Mouse (Mus musculus): ENCODE results near the gene Dhh. TPM values are rescaled to one million over a fixed set of nuclear protein-coding genes. Genes with fewer than 3 reads are reported as not detected.

Gene Dhh
- total RNA-seq, 2 experiments from 2014 or later = 0.75 to 1.5 TPM

DNA sequence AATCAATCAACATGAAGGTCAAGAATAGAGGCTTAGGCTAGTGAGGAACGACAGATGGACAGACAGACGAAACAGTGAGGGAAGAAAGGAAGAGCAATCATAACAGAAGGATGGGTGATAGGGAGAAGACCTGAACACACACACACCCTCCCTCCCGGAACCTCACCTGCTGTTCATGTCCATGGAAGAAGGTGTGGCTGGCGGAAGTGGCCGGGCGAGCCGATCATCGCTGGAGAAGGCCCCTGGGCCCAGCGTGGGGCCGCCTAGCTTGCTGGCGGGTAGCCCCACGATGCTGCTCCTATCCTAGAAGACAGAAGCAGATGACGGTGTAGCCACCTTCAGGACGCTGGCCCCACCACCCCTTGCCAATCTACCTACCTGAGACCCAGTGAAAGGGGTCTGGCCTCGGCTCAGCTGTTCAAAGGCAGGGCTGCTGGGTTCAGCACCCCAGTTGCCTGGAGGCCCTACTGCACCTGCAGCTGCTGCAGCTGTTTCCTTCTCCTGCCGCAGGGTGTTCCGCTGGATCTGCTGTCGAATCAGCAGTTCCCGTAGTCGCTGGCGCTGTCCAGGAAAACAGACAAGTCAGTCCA, 47.0 kb downstream of the Dhh start:
- no peak for DNase-seq (ENCODE audit: low spot score)

DNA sequence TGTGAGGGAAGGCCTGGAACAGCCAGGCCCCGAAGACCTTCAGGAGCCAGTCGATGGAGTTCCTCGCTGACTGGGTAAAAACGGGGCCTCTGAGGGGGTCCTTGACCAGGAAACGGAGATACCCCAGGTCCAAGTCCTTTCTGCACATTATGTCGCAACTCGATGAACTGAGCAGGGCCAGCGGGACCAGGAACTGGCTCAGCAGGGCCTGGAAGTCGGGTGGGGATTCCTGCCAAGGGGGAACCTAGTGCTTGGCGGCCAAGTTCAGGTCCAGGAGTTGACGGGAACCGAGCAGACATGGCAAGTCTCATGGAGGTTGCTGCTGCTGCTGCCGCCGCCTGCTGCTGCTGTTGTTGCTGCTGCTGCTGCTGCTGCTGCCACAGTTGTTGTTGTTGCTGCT, 47.7 kb downstream of the Dhh start:
- DNase-seq (ENCODE audit: low spot score) = no peak

DNA sequence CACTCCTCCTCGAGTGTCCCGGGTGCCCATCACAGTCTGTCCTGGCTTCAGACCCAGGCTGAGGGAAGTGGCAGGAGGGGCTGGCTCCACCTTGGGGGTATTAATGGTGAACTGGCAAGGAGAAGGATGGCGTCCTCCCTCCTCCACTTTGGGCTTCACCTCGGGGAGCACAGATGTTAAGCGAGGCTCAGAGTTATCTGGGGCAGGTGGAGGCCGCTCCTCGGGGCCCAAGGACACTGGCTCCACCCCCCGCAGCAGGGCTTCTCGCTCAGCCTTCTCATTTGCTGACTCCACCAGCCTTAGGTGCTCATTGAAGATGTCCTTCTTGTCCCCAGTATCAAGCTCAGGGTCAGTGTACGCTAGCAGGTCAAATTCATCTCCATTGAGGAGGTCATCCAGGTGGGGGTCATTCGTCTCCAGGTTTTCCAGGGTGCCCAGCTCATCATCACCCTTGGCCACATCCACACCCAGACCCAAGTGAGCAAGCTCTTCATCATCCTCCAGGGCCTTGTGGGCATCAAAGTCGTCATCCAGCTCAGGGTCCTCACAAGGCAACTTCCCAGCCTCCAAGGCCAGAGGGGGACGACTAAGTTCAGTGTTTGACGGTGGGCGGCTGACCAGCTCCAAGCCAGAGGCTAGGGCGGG, 48.3 kb downstream of the Dhh start:
- no peak for DNase-seq (ENCODE audit: low spot score)

DNA sequence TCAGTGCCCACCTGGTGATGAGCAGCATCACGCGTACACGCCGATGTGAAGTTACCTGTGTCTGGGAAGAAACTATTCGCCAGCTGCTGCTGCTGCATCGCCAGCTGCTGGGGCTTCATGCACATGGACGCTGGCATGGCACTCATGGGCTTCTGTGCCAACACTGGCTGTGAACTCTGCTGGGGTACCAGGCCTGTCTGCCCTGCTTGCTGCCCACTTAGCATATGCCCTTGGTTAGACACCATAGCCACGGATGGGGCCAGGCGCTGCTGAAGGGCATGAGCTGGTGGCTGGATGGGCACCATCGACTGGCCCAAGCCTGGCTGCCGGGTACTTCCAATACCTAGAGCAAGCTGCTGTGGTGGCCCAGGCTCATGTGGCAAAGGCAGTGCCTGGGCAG, 49.2 kb downstream of the Dhh start:
- DNase-seq (ENCODE audit: low spot score) = no peak

DNA sequence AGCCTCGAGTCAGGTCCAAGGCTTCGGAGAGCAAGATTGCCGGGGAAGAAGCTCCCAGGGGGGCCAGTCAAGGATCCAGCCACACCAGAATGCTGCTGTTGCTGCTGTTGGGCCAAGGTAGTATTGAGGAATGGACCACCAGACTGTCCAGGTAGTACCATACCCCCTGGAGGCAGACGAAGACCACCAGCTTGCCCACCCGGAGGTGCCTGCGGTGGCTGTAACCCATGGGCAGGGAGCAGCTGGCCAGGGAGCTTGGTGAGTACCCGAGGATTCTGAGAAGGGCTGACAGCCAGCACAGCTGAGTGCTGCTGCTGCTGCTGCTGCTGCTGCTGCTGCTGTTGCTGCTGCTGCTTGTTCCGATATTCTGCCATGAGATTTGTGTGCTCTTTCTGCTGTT, 52.2 kb downstream of the Dhh start:
- no peak for DNase-seq (ENCODE audit: low spot score)

DNA sequence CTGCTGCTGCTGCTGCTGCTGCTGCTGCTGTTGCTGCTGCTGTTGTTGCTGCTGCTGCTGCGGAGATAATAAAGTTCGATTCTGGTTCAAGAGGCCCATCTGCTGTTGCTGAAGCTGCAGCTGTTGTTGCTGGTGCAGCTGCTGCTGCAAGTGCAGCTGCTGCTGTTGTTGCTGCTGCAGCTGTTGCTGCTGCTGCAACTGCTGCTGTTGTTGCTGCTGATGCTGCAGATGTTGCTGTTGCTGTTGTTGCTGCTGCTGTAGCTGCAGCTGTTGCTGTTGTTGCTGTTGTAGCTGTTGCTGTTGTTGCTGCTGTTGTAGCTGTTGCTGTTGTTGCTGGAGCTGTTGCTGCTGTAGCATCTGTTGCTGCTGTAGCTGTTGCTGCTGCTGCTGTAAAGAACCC, 53.2 kb downstream of the Dhh start:
- DNase-seq (ENCODE audit: low spot score) = no peak

DNA sequence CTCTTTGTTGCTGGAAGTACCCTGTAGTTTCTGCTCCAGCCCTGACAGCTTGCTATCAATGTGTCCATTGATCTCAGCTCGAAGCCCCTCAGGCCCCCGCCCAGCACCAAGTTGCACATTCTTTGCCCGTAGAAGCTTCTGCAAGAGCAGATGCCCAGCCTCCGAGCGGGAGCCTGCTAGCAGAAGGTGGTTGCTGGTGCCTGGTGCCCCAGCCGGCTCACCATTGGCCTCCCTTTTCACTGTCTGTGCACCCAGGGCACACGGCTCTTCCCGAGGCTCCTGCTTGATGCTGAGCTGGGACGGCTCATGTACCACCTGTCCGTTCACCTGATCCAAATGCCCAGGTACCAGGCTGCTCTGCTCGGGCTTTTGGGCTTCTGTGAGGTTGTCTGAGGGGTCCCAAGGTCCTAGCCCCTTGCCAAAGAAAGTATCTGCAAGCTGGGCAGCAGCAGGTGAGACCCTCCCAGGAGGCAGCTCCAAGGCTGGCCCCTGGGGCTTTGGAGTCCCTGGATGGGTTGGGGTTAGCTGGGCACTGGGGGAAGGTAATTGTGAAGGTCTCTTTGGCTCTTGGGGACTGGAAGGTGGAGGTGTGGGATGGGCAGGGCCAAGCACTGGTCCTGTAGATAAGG, 54.6 kb downstream of the Dhh start:
- DNase-seq (ENCODE audit: low spot score) = no peak

Other genes starting within 250 kb of the Dhh start
- gene Ddx23, start 235.6 kb downstream of the Dhh start, total RNA-seq (2021) = 10 to 100 TPM; 65.7 to 83.1 TPM
- gene Rnd1, start 221.1 kb downstream of the Dhh start, total RNA-seq (2021) = 1 to 10 TPM; 2.8 to 3.2 TPM
- not detected for gene Ccdc65, start 190.3 kb downstream of the Dhh start, total RNA-seq (2021)
- gene Fkbp11, start 170.3 kb downstream of the Dhh start, total RNA-seq (2021) = 1 to 10 TPM in 1 of 2 experiments, under 1 TPM in 1; 0.80 to 1.1 TPM
- gene Arf3, start 135.3 kb downstream of the Dhh start, total RNA-seq (2021) = 1 to 10 TPM; 8.1 to 9.0 TPM
- 1 to 10 TPM in 1 of 2 experiments, under 1 TPM in 1; 0.57 to 1.4 TPM for gene Wnt10b, start 120.4 kb downstream of the Dhh start, total RNA-seq (2021)
- gene Wnt1, start 108.7 kb downstream of the Dhh start, total RNA-seq (2021) = not detected
- under 1 TPM; 0.36 to 0.57 TPM for gene Ddn, start 89.0 kb downstream of the Dhh start, total RNA-seq (2021)
- gene Prkag1, start 67.0 kb downstream of the Dhh start, total RNA-seq (2021) = 10 to 100 TPM; 48.1 to 49.6 TPM
- gene Kmt2d, start 27.3 kb downstream of the Dhh start, total RNA-seq (2021) = 10 to 100 TPM; 43.2 to 50.1 TPM
- gene Rhebl1, start 4.0 kb downstream of the Dhh start, total RNA-seq (2021) = 1 to 10 TPM; 1.3 TPM
- gene Lmbr1l, start 19.7 kb upstream of the Dhh start, total RNA-seq (2021) = 1 to 10 TPM; 4.8 to 4.9 TPM
- 10 to 100 TPM; 15.6 to 29.6 TPM for gene Tuba1b, start 36.0 kb upstream of the Dhh start, total RNA-seq (2021)
- not detected for gene Gm49450, start 55.0 kb upstream of the Dhh start, total RNA-seq (2021)
- 10 to 100 TPM; 17.9 to 38.6 TPM for gene Tuba1a, start 55.2 kb upstream of the Dhh start, total RNA-seq (2021)
- gene Tuba1c, start 131.4 kb upstream of the Dhh start, total RNA-seq (2021) = 1 to 10 TPM; 5.4 to 9.9 TPM
- gene Prph, start 156.6 kb upstream of the Dhh start, total RNA-seq (2021) = under 1 TPM; 0.43 to 0.88 TPM
- under 1 TPM in 1 of 2 experiments, not detected in 1; 0.21 TPM for gene Troap, start 176.0 kb upstream of the Dhh start, total RNA-seq (2021)
- gene C1ql4, start 189.3 kb upstream of the Dhh start, total RNA-seq (2021) = not detected
- under 1 TPM in 1 of 2 experiments, not detected in 1; 0.19 TPM for gene Dnajc22, start 194.6 kb upstream of the Dhh start, total RNA-seq (2021)
- 1 to 10 TPM; 3.8 to 4.6 TPM for gene Spats2, start 227.4 kb upstream of the Dhh start, total RNA-seq (2021)